8 mouse cellular contexts compared by ENCODE assay signal in genomic region chr1:191817418-191818144, GRCm38 (mm10). TPM values are rescaled to one million over a fixed set of nuclear protein-coding genes. Genes with fewer than 3 reads are reported as not detected.
DNase-seq lines count a peak whose midpoint lies in the region; ATAC-seq and TF ChIP-seq lines count a peak whose summit lies in the region.

No protein-coding gene starts in this region.

- ATAC-seq in forebrain, embryonic 16.5 days: peak; percentile 54
- peak; percentile 74 to 78 for ATAC-seq in hematopoietic stem cell, adult 5-6 weeks (replicated peaks in 1 of 2; ENCODE audit: insufficient read depth in 1 of 2, low FRiP score in 2 of 2, low TSS enrichment in 1 of 2, low read depth in 1 of 2, poor library complexity in 2 of 2, severe bottlenecking in 2 of 2)
- peak; percentile 77 for ATAC-seq in lung, postnatal 0 days

- peak; percentile 87 for DNase-seq in MEL (ENCODE audit: low read depth, low spot score)
- peak; percentile 85 for DNase-seq in cerebellum, adult 11-12 months
- DNase-seq in layer of hippocampus, adult 8-10 months (ENCODE audit: low spot score in 2 of 2): peak; percentile 82 to 91
- peak; percentile 95 for DNase-seq in lung, postnatal 0 days (ENCODE audit: low spot score)
- DNase-seq in ovary, postnatal 14 days (ENCODE audit: low spot score): peak; percentile 85
- peak; percentile 83 for DNase-seq in thymus, postnatal 0 days (ENCODE audit: low spot score)

- no peak; the same call in none of the 2 replicates for TF ChIP-seq RAD21 in MEL (IDR thresholded peaks at IDR 0.05; ENCODE audit: low read depth, low read length)

- no peak overlapping the region for H3K27ac ChIP-seq in MEL (ENCODE audit: control insufficient read depth, low read depth, low read length)
- no peak overlapping the region for H3K27ac ChIP-seq in forebrain, embryonic 16.5 days (ENCODE audit: low read length)
- H3K27ac ChIP-seq in lung, postnatal 0 days (ENCODE audit: low read length): no peak overlapping the region

- peaks cover 0 to 9% of the 10 kb centered on the region in 2 experiments; a peak in 1 of 4 replicates for H3K4me1 ChIP-seq in MEL (ENCODE audit: control insufficient read depth in 1 of 2, insufficient read depth in 2 of 2, low read length in 2 of 2)
- peaks cover 17% of the 10 kb centered on the region for H3K4me1 ChIP-seq in forebrain, embryonic 16.5 days (replicated peaks; ENCODE audit: control insufficient read depth, insufficient read depth, low read length)
- H3K4me1 ChIP-seq in lung, postnatal 0 days (ENCODE audit: insufficient read depth, low read depth, low read length): peaks cover 4% of the 10 kb centered on the region; the same call in 1 of the 2 replicates

- no peaks in the 10 kb centered on the region; a peak in 1 of 4 replicates for H3K27me3 ChIP-seq in MEL (ENCODE audit: control insufficient read depth in 1 of 2, insufficient read depth in 2 of 2, low read length in 2 of 2)
- no peaks in the 10 kb centered on the region for H3K27me3 ChIP-seq in forebrain, embryonic 16.5 days (replicated peaks; ENCODE audit: control insufficient read depth, insufficient read depth, low read length)
- no peaks in the 10 kb centered on the region for H3K27me3 ChIP-seq in lung, postnatal 0 days (replicated peaks; ENCODE audit: insufficient read depth, low read length)

- no peak for TF ChIP-seq EP300 in MEL (IDR thresholded peaks at IDR 0.05; ENCODE audit: low read depth in 1 of 2, low read length in 2 of 2)
- TF ChIP-seq EP300 in lung, postnatal 0 days (IDR thresholded peaks at IDR 0.05): no peak

- 35% methylated on average over 19 of the region's 19 CpGs for WGBS in forebrain, embryonic 16.5 days
- WGBS in lung, postnatal 0 days: 31% methylated on average over 19 of the region's 19 CpGs

- no peak for TF ChIP-seq POLR2A in MEL (IDR thresholded peaks at IDR 0.05; ENCODE audit: control insufficient read depth in 1 of 2, insufficient read depth in 1 of 2, low read depth in 1 of 2, low read length in 2 of 2, poor library complexity in 1 of 2)

- H3K36me3 ChIP-seq in MEL (ENCODE audit: control insufficient read depth in 1 of 2, insufficient read depth in 2 of 2, low read length in 2 of 2): peaks cover 0 to 4% of the 10 kb centered on the region in 2 experiments; a peak in 2 of 4 replicates
- no peaks in the 10 kb centered on the region for H3K36me3 ChIP-seq in forebrain, embryonic 16.5 days (ENCODE audit: control insufficient read depth, insufficient read depth)
- H3K36me3 ChIP-seq in lung, postnatal 0 days (ENCODE audit: insufficient read depth, low read length): no peaks in the 10 kb centered on the region

- H3K9me3 ChIP-seq in MEL (replicated peaks; ENCODE audit: insufficient read depth, low read length): no peaks in the 10 kb centered on the region
- no peaks in the 10 kb centered on the region for H3K9me3 ChIP-seq in forebrain, embryonic 16.5 days (ENCODE audit: control insufficient read depth, low read length)
- no peaks in the 10 kb centered on the region for H3K9me3 ChIP-seq in lung, postnatal 0 days (ENCODE audit: low read length)

- no peak overlapping the region for H3K9ac ChIP-seq in MEL (ENCODE audit: control insufficient read depth, low read depth, low read length, poor library complexity, severe bottlenecking)
- H3K9ac ChIP-seq in forebrain, embryonic 16.5 days (replicated peaks; ENCODE audit: low read depth, low read length): no peak overlapping the region
- H3K9ac ChIP-seq in lung, postnatal 0 days (replicated peaks; ENCODE audit: low read depth): no peak overlapping the region

- no peak overlapping the region for H3K4me3 ChIP-seq in MEL (ENCODE audit: control insufficient read depth in 1 of 2, insufficient read depth in 1 of 2, low read depth in 2 of 2, low read length in 2 of 2)
- H3K4me3 ChIP-seq in forebrain, embryonic 16.5 days (replicated peaks; ENCODE audit: low read length): no peak overlapping the region
- no peak overlapping the region for H3K4me3 ChIP-seq in lung, postnatal 0 days (ENCODE audit: low read depth, low read length)

- no peak overlapping the region for H3K4me2 ChIP-seq in forebrain, embryonic 16.5 days (ENCODE audit: low read length)
- H3K4me2 ChIP-seq in lung, postnatal 0 days (replicated peaks; ENCODE audit: low read depth, low read length): no peak overlapping the region

- peak; percentile 86 to 98 (median 98) for TF ChIP-seq CTCF in MEL (IDR thresholded peaks at IDR 0.05 in 2 of 3, conservative IDR thresholded peaks at IDR 0.05 in 1 of 3; ENCODE audit: control insufficient read depth in 1 of 3, insufficient read depth in 1 of 3, low read depth in 2 of 3, low read length in 3 of 3, poor library complexity in 1 of 3, severe bottlenecking in 1 of 3)
- peak; percentile 98 for TF ChIP-seq CTCF in lung, postnatal 0 days (IDR thresholded peaks at IDR 0.05)

- peaks cover 10% of the 10 kb centered on the region for H3K79me2 ChIP-seq in MEL (ENCODE audit: control insufficient read depth, insufficient read depth, low read length, poor library complexity)

TF ChIP-seq in MEL, 35 proteins besides CTCF, POLR2A, EP300 and RAD21:
- no peak for TF ChIP-seq MYB (IDR thresholded peaks at IDR 0.05; ENCODE audit: low read depth, low read length)
- no peak for TF ChIP-seq TBP (IDR thresholded peaks at IDR 0.05; ENCODE audit: low read depth, low read length)
- TF ChIP-seq TCF12 (IDR thresholded peaks at IDR 0.05; ENCODE audit: low read depth, low read length): no peak
- TF ChIP-seq ZC3H11A (IDR thresholded peaks at IDR 0.05; ENCODE audit: low read depth, low read length): peak; percentile 92
- 0 out of 2 replicates have a peak, but pooled peaks have one; percentile 21 for TF ChIP-seq JUND (IDR thresholded peaks at IDR 0.05; ENCODE audit: low read depth, low read length)
- no peak for TF ChIP-seq ZMIZ1 (IDR thresholded peaks at IDR 0.05; ENCODE audit: low read depth, low read length)
- TF ChIP-seq RCOR1 (IDR thresholded peaks at IDR 0.05; ENCODE audit: low read depth, low read length): peak; percentile 44; the same call in 1 of the 2 replicates
- TF ChIP-seq ZNF384 (IDR thresholded peaks at IDR 0.05; ENCODE audit: low read depth, low read length): 0 out of 2 replicates have a peak, but pooled peaks have one; percentile 39
- 0 out of 2 replicates have a peak, but pooled peaks have one; percentile 43 for TF ChIP-seq HCFC1 (IDR thresholded peaks at IDR 0.05; ENCODE audit: low read depth, low read length)
- no peak for TF ChIP-seq MAZ (IDR thresholded peaks at IDR 0.05; ENCODE audit: low read depth, low read length)
- no peak for TF ChIP-seq POLR2AphosphoS2 (IDR thresholded peaks at IDR 0.05; ENCODE audit: low read length)
- TF ChIP-seq SIN3A (IDR thresholded peaks at IDR 0.05; ENCODE audit: low read length): peak; percentile 80
- peak; percentile 26; the same call in 1 of the 2 replicates for TF ChIP-seq BHLHE40 (IDR thresholded peaks at IDR 0.05; ENCODE audit: borderline replicate concordance, low read depth, low read length)
- TF ChIP-seq ZKSCAN1 (IDR thresholded peaks at IDR 0.05; ENCODE audit: low read depth, low read length): no peak
- no peak for TF ChIP-seq MXI1 (IDR thresholded peaks at IDR 0.05; ENCODE audit: low read depth, low read length)
- peak; percentile 93 for TF ChIP-seq SMC3 (IDR thresholded peaks at IDR 0.05; ENCODE audit: low read depth, low read length)
- no peak for TF ChIP-seq UBTF (IDR thresholded peaks at IDR 0.05; ENCODE audit: borderline replicate concordance, insufficient read depth, low read depth, low read length)
- no peak for TF ChIP-seq USF1 (IDR thresholded peaks at IDR 0.05; ENCODE audit: low read depth, low read length)

RNA-seq across cellular contexts. Expression of gene Nek2, which starts 3.7 kb away (rescaled TPM):
- total RNA-seq in MEL (2012; rRNA removed): 34.9 and 35.8 TPM in 2 replicates
- polyA plus RNA-seq in MEL (2012; ENCODE audit: insufficient read depth in 1 of 2, insufficient read length in 2 of 2, low read depth in 1 of 2, low replicate concordance in 2 of 2, missing spikeins in 1 of 2): 10 to 100 TPM in 1 of 2 experiments, not detected in 1; 56.5 TPM
- polyA plus RNA-seq in forebrain, embryonic 16.5 days (2015; fragmentation: Nextera tagmentation; extraction: Ambion mirVana): 16.5 and 22.7 TPM in 2 replicates
- total RNA-seq in hematopoietic stem cell, adult 5-6 weeks (2017): 24.4 and 25.0 TPM in 2 replicates
- 1 to 10 TPM; 1.2 to 2.2 (median 1.7) TPM for total RNA-seq in layer of hippocampus, adult 8-10 months (2022)
- polyA plus RNA-seq in lung, postnatal 0 days (2015; fragmentation: Nextera tagmentation; extraction: Ambion mirVana): 4.8 and 5.9 TPM in 2 replicates
- polyA plus RNA-seq in thymus, postnatal 0 days (2015; fragmentation: Nextera tagmentation; extraction: Ambion mirVana): 49.8 and 53.1 TPM in 2 replicates
